Mouse (Mus musculus) embryonic fibroblast, embryonic 13.5 days (primary cell): Measurements from ENCODE around the gene Hspb11.

ENCODE experiments used
- CTCF ChIP-seq: IDR thresholded peaks from 2 replicates; pipeline ENCODE4 v1.5.1; 2011; ENCODE audit warnings: mild to moderate bottlenecking, control low read depth, low read length, moderate library complexity, borderline replicate concordance; ENCODE audit not compliant: insufficient read depth
- POLR2A ChIP-seq: IDR thresholded peaks from 2 replicates; pipeline ENCODE4 v1.6.1; 2011; ENCODE audit warnings: low read depth, mild to moderate bottlenecking, control low read depth, low read length, moderate library complexity

- TF ChIP-seq POLR2A, result no peak
- no peak for TF ChIP-seq CTCF
Measured at GRCm38 (mm10) chr4:107249471-107249870, 3.9 kb upstream of the Hspb11 start.
